Mouse (Mus musculus) forebrain, embryonic 14.5 days (tissue): Measurements from ENCODE around the gene Wbp2. TPM values are rescaled to one million over a fixed set of nuclear protein-coding genes. Genes with fewer than 3 reads are reported as not detected.
"Not testable (repeated sequence)": the region's sequence is repeated elsewhere in the genome, so short reads cannot be mapped to it uniquely, and the experiment has no call there.

Experiments
- ATAC-seq: fragments of 200-750 bp; cut with Nextera tagmentation; 2 replicates; pipeline ENCODE4 v1.8.0; 2017; ENCODE audit warnings: mild to moderate bottlenecking, moderate library complexity
- DNase-seq: peaks from one replicate; pipeline ENCODE4 v3.0.0-alpha.2; 2015; ENCODE audit warnings: low spot score
- H3K27ac ChIP-seq: fragments of 300-500 bp; sonication (generic); 2 replicates; pipeline ENCODE4 v1.5.1; 2014; ENCODE audit warnings: low read depth, mild to moderate bottlenecking, control low read depth, low read length, moderate library complexity
- H3K27me3 ChIP-seq: fragments of 300-500 bp; sonication (generic); replicated peaks from 2 replicates; pipeline ENCODE4 v1.6.1; 2014; ENCODE audit warnings: low read length, control low read depth, mixed read lengths; ENCODE audit not compliant: control insufficient read depth, insufficient read depth
- H3K36me3 ChIP-seq: fragments of 300-500 bp; sonication (generic); 2 replicates; pipeline ENCODE4 v1.6.1; 2014; ENCODE audit warnings: low read length, control low read depth; ENCODE audit not compliant: control insufficient read depth, insufficient read depth
- H3K4me1 ChIP-seq: fragments of 300-500 bp; sonication (generic); 2 replicates; pipeline ENCODE4 v1.6.1; 2014; ENCODE audit warnings: antibody characterized with exemption, low read length, control low read depth; ENCODE audit not compliant: control insufficient read depth, insufficient read depth
- H3K4me2 ChIP-seq: fragments of 300-500 bp; sonication (generic); 2 replicates; pipeline ENCODE4 v1.6.1; 2014; ENCODE audit warnings: mild to moderate bottlenecking, control low read depth, low read length
- H3K4me3 ChIP-seq: fragments of 300-500 bp; sonication (generic); 2 replicates; pipeline ENCODE4 v1.5.1; 2014; ENCODE audit warnings: low read depth, low read length, control low read depth
- H3K9ac ChIP-seq: fragments of 300-500 bp; sonication (generic); 2 replicates; pipeline ENCODE4 v1.6.1; 2014; ENCODE audit warnings: mild to moderate bottlenecking, low read length, control low read depth, moderate library complexity
- H3K9me3 ChIP-seq: fragments of 300-500 bp; sonication (generic); replicated peaks from 2 replicates; pipeline ENCODE4 v1.6.1; 2016; ENCODE audit warnings: low read length, control low read depth, mixed read lengths; ENCODE audit not compliant: control insufficient read depth
- WGBS: fragments of 180-500 bp; shearing (Covaris S2); extraction: QIAGEN DNeasy Blood & Tissue Kit; methylation state at CpG from one replicate; pipeline ENCODE4 v1.1.7; 2014; 5-methylcytosine and 5-hydroxymethylcytosine counted together
- polyA plus RNA-seq: library from polyadenylated mRNA; unstranded; fragments of >200 nt; fragmentation: Nextera tagmentation; extraction: Ambion mirVana; gene quantifications from 2 replicates; pipeline ENCODE4 v1.2.1, GENCODE M21; 2014

Wbp2 gene
- polyA plus RNA-seq, 1 experiment from 2014 or later: 145 TPM

DNA sequence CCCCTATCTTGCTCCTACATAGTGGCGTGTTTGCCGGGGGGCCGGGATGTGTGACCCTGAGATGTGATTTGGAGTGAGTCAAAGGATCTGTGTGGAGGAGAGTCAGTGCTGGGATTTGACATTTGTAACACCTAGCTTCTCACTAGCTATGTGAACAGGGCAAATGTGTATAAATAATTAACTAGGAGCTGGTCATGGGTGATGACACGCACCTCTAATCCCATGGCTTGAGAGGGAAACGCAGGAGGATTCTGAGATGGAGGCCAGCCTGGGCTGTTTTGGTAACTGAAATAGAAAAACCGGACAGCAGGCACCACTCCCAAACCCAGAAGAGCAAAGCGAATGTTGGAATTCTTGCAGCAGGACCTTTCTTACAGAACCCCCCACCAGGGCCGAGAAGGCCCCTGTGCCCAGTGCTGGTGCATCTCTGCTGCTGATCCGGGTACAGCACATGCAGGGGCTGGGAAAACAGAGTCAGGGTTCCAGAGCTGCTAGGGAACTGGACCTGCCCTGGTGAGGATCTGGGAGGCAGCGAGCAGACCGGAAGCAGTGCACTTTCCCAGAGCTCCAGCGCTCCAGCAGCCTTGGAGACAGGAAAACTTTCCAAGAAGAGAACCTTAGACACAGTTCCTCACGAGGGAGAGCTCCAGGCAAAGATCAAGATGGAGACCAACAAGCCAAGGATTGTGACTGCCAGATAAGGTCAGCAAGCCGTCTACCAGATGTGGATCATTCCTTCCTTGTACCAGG, 12.1 kb upstream of the Wbp2 start:
- Histone ChIP-seq H3K27me3 (no peaks in the 10 kb centered on the region), H3K36me3 (no peaks in the 10 kb centered on the region), H3K4me2 (no peak overlapping the region), H3K9ac (no peak overlapping the region), H3K4me3 (no peak overlapping the region), H3K9me3 (0 out of 2 replicates have a peak, but pooled peaks cover 4% of the 10 kb centered on the region), H3K4me1 (peaks cover 4% of the 10 kb centered on the region; the same call in 1 of the 2 replicates), H3K27ac (no peak overlapping the region)
- no peak for ATAC-seq
- 83% methylated on average over 14 of the region's 14 CpGs for WGBS
- DNase-seq: no peak

DNA sequence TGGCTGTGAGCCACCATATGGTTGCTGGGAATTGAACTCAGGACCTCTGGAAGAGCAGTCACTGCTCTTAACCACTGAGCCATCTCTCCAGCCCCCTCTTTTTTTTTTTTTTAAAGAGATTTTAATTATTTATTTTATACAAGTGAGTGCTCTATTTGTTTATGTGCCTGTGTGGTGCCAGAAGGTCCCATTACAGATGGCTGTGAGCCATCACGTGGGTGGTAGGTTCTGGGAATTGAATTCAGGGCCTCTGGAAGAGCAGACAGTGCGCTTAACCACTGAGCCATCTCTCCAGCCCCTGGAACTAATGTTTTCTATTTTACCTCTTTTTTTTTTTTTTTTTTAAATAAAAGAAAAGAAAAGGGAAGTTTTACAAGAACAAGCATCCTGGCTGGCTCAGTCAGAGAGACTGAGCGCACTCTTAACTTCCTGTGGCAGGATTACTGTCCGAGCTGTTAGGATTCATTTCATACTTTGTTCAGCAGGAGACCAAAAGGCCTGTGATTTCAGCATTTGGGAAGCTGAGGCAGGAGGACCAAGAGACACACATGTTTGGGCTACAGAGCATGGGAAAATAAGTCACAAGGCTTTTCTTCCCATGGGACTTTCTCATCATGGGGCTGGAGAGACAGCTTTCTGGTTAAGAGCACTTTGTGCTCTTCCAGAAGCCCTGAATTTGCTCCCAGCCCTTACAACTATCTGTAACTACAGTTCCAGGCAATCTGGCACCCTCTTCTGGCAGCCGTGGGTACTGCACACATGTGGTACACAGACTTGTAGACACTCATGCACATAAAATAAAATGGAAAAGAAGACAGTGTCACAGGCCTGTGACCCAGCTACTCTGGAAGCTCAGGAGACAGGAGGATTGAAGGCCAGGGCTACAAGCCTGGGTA, 9.7 kb upstream of the Wbp2 start:
- DNase-seq: no peak
- WGBS: 93% methylated on average over 5 of the region's 5 CpGs
- H3K9me3 ChIP-seq: 0 out of 2 replicates have a peak, but pooled peaks cover 4% of the 10 kb centered on the region

GRCm38 (mm10) chr11:116095573-116095972, 8.8 kb upstream of the Wbp2 start:
- H3K9ac ChIP-seq: no peak overlapping the region
- H3K36me3 ChIP-seq: no peaks in the 10 kb centered on the region
- no peaks in the 10 kb centered on the region for H3K4me1 ChIP-seq
- no peak overlapping the region for H3K27ac ChIP-seq
- H3K9me3 ChIP-seq: 0 out of 2 replicates have a peak, but pooled peaks cover 4% of the 10 kb centered on the region
- DNase-seq (no peak), ATAC-seq (no peak)
- H3K27me3 ChIP-seq: no peaks in the 10 kb centered on the region
- 84% methylated on average over 3 of the region's 3 CpGs for WGBS
- no peak overlapping the region for H3K4me2 ChIP-seq
- H3K4me3 ChIP-seq: no peak overlapping the region

More for the DNA sequence above, 9.7 kb upstream of the Wbp2 start:
- no peak overlapping the region for H3K9ac ChIP-seq
- no peaks in the 10 kb centered on the region for H3K4me1 ChIP-seq
- no peak overlapping the region for H3K4me3 ChIP-seq
- no peak overlapping the region for H3K4me2 ChIP-seq
- ATAC-seq: no peak
- no peaks in the 10 kb centered on the region for H3K36me3 ChIP-seq
- H3K27ac ChIP-seq: no peak overlapping the region
- H3K27me3 ChIP-seq: no peaks in the 10 kb centered on the region

DNA sequence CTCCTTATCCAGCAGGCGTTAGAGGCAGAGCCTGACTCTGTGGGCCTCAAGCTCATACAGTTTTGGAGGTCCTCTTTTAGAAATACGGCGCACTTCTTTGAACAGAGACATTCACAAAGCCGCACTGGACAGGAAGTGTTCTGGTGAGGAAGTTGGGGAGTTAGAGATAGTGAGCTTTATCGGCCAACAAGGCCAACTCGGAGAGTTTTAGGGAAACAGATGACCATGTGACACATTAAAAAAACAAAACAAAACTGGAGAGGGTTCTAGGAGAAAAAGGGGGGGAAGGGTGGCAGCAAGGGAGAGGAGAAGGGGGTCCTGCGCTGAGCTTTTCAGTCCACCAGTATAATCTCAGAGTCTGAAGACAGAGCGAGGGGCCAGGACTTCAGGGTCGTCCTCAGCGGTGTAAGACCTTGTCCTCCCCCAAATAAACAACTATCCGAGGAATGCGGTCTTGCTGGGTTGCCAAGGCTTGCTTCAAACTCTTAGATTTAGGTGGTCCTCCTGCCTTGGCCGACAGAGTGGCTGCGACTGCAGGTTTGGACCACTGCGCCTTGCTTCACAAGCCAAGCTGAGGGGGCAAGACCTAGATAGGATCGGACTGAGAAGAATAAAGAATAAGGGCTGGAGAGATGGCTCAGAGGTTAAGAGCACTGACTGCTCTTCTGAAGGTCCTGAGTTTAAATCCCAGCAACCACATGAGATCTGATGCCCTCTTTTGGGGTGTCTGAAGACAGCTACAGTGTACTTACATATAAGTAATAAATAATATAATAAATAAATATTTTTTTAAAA, 7.2 kb upstream of the Wbp2 start:
- H3K4me2 ChIP-seq: no peak overlapping the region
- DNase-seq (no peak), ATAC-seq (no peak)
- 0 out of 2 replicates have a peak, but pooled peaks cover 4% of the 10 kb centered on the region for H3K9me3 ChIP-seq
- H3K4me3 ChIP-seq: no peak overlapping the region
- H3K36me3 ChIP-seq: no peaks in the 10 kb centered on the region
- no peak overlapping the region for H3K9ac ChIP-seq
- no peaks in the 10 kb centered on the region for H3K4me1 ChIP-seq
- H3K27me3 ChIP-seq: no peaks in the 10 kb centered on the region
- no peak overlapping the region for H3K27ac ChIP-seq
- 69% methylated on average over 16 of the region's 16 CpGs for WGBS

GRCm38 (mm10) chr11:116092959-116093358, 6.2 kb upstream of the Wbp2 start:
- H3K27me3 ChIP-seq, H3K27ac ChIP-seq, H3K9me3 ChIP-seq, ATAC-seq, H3K4me2 ChIP-seq, H3K36me3 ChIP-seq, H3K4me1 ChIP-seq, DNase-seq, H3K4me3 ChIP-seq, H3K9ac ChIP-seq: not testable (repeated sequence)
- WGBS: 93% methylated on average over 6 of the region's 6 CpGs

DNA sequence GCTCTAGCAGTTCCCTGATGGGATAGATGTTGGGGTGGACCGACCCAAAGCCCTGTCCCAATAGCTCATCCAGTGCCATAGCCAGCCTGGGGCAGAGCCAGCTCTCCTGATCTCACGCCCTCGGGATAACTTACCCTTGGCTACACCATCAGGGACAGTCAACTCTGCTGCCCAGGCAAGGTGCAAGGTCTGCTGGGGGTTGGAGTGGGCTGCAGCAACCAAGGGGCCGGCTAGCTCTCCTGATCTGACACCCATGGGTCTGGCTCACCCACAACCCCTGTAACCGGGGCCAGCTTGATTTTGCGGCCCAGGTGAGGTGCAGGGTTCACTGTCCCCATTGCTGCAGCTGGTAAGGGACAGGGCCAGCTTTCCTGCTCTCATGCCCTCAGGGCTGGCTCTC, 4.8 kb upstream of the Wbp2 start:
- no peak for DNase-seq
- Histone ChIP-seq H3K27ac (no peak overlapping the region), H3K4me1 (no peaks in the 10 kb centered on the region), H3K36me3 (no peaks in the 10 kb centered on the region), H3K9me3 (0 out of 2 replicates have a peak, but pooled peaks cover 2% of the 10 kb centered on the region), H3K9ac (no peak overlapping the region), H3K4me2 (no peak overlapping the region), H3K4me3 (no peak overlapping the region), H3K27me3 (no peaks in the 10 kb centered on the region)
- 85% methylated on average over 6 of the region's 6 CpGs for WGBS
- no peak for ATAC-seq

GRCm38 (mm10) chr11:116089545-116089944, 2.8 kb upstream of the Wbp2 start:
- H3K36me3 ChIP-seq: no peaks in the 10 kb centered on the region
- no peak for ATAC-seq
- no peak overlapping the region for H3K4me2 ChIP-seq
- 92% methylated on average over 6 of the region's 6 CpGs for WGBS
- no peak overlapping the region for H3K27ac ChIP-seq
- no peaks in the 10 kb centered on the region for H3K27me3 ChIP-seq
- H3K9me3 ChIP-seq: no peaks in the 10 kb centered on the region
- no peak for DNase-seq
- H3K4me1 ChIP-seq: peaks cover 12% of the 10 kb centered on the region
- no peak overlapping the region for H3K4me3 ChIP-seq
- H3K9ac ChIP-seq: no peak overlapping the region

- no peaks in the 10 kb centered on the region for H3K9me3 ChIP-seq
- H3K9ac ChIP-seq: no peak overlapping the region
- H3K27ac ChIP-seq: no peak overlapping the region
- peaks cover 12% of the 10 kb centered on the region for H3K4me1 ChIP-seq
- no peak for ATAC-seq
- 87% methylated on average over 11 of the region's 11 CpGs for WGBS
- H3K4me3 ChIP-seq: no peak overlapping the region
- H3K4me2 ChIP-seq: no peak overlapping the region
- no peak for DNase-seq
- H3K27me3 ChIP-seq: no peaks in the 10 kb centered on the region
- H3K36me3 ChIP-seq: peaks cover 1% of the 10 kb centered on the region
Observed at GRCm38 (mm10) chr11:116088741-116089394, 2.1 kb upstream of the Wbp2 start.
